Mouse (Mus musculus) lung, embryonic 15.5 days (tissue): ENCODE measurements around the gene Speg. TPM values are rescaled to one million over a fixed set of nuclear protein-coding genes. Genes with fewer than 3 reads are reported as not detected.

Experiments used
- ATAC-seq: fragments of 200-750 bp; cut with Nextera tagmentation; 2 replicates; pipeline ENCODE4 v1.8.0; 2017; ENCODE audit warnings: moderate number of reproducible peaks, borderline replicate concordance; ENCODE audit not compliant: low FRiP score, low TSS enrichment; ENCODE audit errors: extremely low read depth
- H3K27ac ChIP-seq: fragments of 300-500 bp; sonication (generic); 2 replicates; pipeline ENCODE4 v1.5.1; 2015; ENCODE audit warnings: moderate library complexity, mild to moderate bottlenecking, inconsistent platforms
- H3K27me3 ChIP-seq: fragments of 300-500 bp; sonication (generic); 2 replicates; pipeline ENCODE4 v1.6.1; 2015; ENCODE audit warnings: inconsistent platforms
- H3K36me3 ChIP-seq: fragments of 300-500 bp; sonication (generic); 2 replicates; pipeline ENCODE4 v1.6.1; 2015; ENCODE audit warnings: inconsistent platforms
- H3K4me1 ChIP-seq: fragments of 300-500 bp; sonication (generic); 2 replicates; pipeline ENCODE4 v1.6.1; 2015; ENCODE audit warnings: inconsistent platforms
- H3K4me2 ChIP-seq: fragments of 300-500 bp; sonication (generic); 2 replicates; pipeline ENCODE4 v1.6.1; 2015; ENCODE audit warnings: inconsistent platforms, mild to moderate bottlenecking, moderate library complexity
- H3K4me3 ChIP-seq: fragments of 300-500 bp; sonication (generic); 2 replicates; pipeline ENCODE4 v1.5.1; 2015; ENCODE audit warnings: mild to moderate bottlenecking, inconsistent platforms
- H3K9ac ChIP-seq: fragments of 300-500 bp; sonication (generic); 2 replicates; pipeline ENCODE4 v1.6.1; 2015; ENCODE audit warnings: inconsistent platforms
- H3K9me3 ChIP-seq: fragments of 300-500 bp; sonication (generic); 2 replicates; pipeline ENCODE4 v1.6.1; 2016; ENCODE audit warnings: inconsistent platforms
- WGBS: fragments of 180-500 bp; shearing (Covaris S2); methylation state at CpG from one replicate; pipeline ENCODE4 v1.1.7; 2015; 5-methylcytosine and 5-hydroxymethylcytosine counted together
- polyA plus RNA-seq: library from polyadenylated mRNA; unstranded; fragments of >200 nt; fragmentation: Nextera tagmentation; extraction: Ambion mirVana; gene quantifications from 2 replicates; pipeline ENCODE4 v1.2.1, GENCODE M21; 2015

Speg gene
- 41.6 and 42.8 TPM in 2 replicates for polyA plus RNA-seq

DNA sequence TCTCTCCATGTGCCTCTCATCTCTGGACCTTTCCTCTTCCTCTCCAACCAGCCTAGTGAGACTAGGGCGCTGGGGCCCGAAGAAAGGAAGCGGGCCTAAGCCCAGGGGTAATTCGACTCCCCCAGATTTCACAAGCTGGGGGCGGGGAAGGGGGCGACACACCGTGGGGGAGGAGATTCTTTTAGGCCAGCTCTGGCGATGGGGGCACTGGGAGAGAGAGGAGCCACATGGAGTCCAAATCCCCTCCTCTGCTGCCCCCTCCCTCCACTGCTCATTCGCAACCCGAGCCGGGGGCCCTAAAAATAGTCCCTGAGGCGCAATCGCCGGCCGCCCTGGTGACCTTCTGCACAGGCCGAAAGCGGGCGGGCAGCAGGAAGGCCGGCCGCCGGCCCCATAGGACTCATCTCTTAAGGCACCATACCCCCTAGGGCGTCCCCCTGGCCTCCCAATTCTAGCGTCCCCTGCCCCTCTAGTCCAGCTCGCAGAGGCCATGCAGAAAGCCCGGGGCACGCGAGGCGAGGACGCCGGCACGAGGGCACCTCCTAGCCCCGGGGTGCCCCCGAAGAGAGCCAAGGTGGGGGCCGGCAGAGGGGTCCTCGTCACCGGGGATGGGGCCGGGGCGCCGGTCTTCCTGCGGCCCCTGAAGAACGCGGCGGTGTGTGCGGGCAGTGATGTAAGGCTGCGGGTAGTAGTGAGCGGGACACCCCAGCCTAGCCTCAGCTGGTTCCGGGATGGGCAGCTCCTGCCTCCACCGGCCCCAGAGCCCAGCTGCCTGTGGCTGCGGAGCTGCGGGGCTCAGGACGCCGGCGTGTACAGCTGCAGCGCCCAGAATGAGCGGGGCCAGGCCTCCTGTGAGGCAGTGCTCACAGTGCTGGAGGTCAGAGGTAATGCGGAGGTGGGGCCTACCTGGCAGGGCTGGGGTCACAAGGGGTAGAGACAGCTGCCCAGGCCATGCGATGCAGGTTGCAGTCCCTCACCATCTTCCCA is at the start of gene Speg:
Gene Speg, plus strand, starts transcription at position 348 of the 987 bp plus-strand sequence.
- Histone ChIP-seq H3K9me3 (no peaks in the 10 kb centered on the region), H3K36me3 (no peaks in the 10 kb centered on the region), H3K9ac (peak within 1 kb of the TSS; percentile 29; the same call in 1 of the 2 replicates), H3K4me2 (peak within 1 kb of the TSS; percentile 59), H3K27me3 (peaks cover 40% of the 10 kb centered on the region), H3K4me3 (peak within 1 kb of the TSS; percentile 18; the same call in 1 of the 2 replicates), H3K4me1 (peaks cover 12% of the 10 kb centered on the region), H3K27ac (no peak within 1 kb of the TSS)
- WGBS: 9% methylated on average over 56 of the region's 57 CpGs
- ATAC-seq: peak; percentile 44

DNA sequence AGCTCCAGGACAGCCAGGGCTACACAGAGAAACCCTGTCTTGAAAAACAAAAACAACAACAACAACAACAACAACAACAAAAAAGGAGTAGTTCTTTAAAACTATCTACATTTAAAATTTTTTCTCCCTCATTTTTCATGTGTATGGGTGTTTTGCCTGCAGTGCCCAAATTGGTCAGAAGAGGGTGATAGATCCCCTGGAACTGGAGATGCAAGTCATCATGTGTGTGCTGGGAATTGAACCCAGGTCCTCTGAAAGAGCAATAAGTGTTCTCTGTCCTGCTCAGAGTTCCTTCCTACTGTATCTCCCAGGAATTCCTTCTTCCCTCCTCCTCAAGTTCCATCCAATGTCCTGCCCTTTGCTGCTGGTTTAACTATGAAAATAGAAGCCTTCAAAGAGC is 47.6 kb upstream of the Speg start:
- Histone ChIP-seq H3K27ac (no peak overlapping the region), H3K9ac (no peak overlapping the region), H3K36me3 (no peaks in the 10 kb centered on the region), H3K4me2 (no peak overlapping the region), H3K9me3 (no peaks in the 10 kb centered on the region), H3K4me3 (no peak overlapping the region), H3K27me3 (no peaks in the 10 kb centered on the region), H3K4me1 (no peaks in the 10 kb centered on the region)
- ATAC-seq: no peak

DNA sequence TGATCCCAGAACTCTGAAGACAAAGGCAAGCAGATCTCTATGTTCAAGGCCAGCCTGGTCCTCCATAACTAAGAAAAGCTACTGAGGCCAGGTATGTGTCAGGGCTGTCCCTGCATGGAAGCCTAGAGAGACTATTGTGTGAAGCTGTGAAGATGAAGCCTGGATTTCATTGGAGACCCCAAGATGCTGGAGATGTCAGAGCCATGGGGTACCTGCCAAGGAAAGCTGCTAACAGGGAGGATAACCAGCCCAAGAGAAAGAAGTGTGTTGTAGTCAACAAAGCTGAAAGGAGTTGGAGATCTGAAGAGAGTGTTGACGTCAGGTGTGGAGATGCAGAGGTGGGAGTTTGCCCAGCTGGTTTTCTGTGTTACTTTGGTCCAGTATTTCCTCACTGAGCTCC is 43.8 kb upstream of the Speg start:
- Histone ChIP-seq H3K9me3 (no peaks in the 10 kb centered on the region), H3K4me2 (no peak overlapping the region), H3K4me3 (no peak overlapping the region), H3K27me3 (no peaks in the 10 kb centered on the region), H3K27ac (no peak overlapping the region), H3K4me1 (no peaks in the 10 kb centered on the region), H3K9ac (no peak overlapping the region), H3K36me3 (no peaks in the 10 kb centered on the region)
- no peak for ATAC-seq
- 68% methylated on average over 1 of the region's 1 CpGs for WGBS

DNA sequence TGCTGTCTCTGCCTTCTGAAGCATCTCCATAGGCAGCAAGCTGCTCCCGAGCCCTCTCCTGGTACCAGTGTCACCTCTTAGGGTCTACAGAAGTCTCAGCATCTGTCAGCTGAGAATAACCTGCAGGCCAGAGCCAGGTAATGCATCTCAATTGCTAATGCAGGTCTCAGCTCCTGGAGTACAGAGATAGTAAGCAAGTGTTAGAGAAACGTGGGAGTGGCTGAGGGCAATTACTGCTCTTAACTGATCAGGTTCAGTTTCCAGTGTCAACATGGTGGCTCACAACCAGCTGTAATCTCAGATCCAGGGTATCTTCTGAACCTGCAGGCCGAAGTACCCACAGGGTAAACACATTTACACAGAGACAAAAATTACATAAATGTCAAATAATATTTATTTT is 38.6 kb upstream of the Speg start:
- Histone ChIP-seq H3K9me3 (no peaks in the 10 kb centered on the region), H3K4me1 (peaks cover 30% of the 10 kb centered on the region), H3K4me3 (no peak overlapping the region), H3K27ac (no peak overlapping the region), H3K27me3 (0 out of 2 replicates have a peak, but pooled peaks cover 4% of the 10 kb centered on the region), H3K4me2 (no peak overlapping the region), H3K9ac (no peak overlapping the region), H3K36me3 (no peaks in the 10 kb centered on the region)
- 55% methylated on average over 3 of the region's 3 CpGs for WGBS
- no peak for ATAC-seq

DNA sequence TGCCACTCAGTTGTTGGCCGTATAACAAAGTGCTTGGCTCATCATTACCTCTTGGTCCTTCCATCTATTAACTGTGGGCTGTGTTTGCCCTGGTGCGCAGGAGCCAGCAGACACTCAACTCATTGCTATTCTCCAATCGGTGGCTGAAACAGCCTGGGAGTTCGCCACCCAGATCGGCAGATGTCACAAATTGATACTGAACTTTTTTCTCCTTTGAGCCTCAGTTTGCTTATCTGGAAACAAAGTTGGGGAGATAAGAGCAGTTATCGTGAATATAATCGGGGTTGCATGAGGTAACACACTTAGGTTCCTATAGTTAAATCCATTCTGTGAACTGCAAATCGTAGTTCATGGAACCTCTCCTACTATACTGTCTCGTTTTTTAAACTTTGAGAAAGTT is 38.0 kb upstream of the Speg start:
- Histone ChIP-seq H3K36me3 (no peaks in the 10 kb centered on the region), H3K9me3 (no peaks in the 10 kb centered on the region), H3K27ac (peak overlapping the region; percentile 79; the same call in 1 of the 2 replicates), H3K4me3 (no peak overlapping the region), H3K9ac (no peak overlapping the region), H3K4me2 (no peak overlapping the region), H3K4me1 (peaks cover 30% of the 10 kb centered on the region), H3K27me3 (0 out of 2 replicates have a peak, but pooled peaks cover 4% of the 10 kb centered on the region)
- 40% methylated on average over 9 of the region's 9 CpGs for WGBS
- ATAC-seq: no peak

DNA sequence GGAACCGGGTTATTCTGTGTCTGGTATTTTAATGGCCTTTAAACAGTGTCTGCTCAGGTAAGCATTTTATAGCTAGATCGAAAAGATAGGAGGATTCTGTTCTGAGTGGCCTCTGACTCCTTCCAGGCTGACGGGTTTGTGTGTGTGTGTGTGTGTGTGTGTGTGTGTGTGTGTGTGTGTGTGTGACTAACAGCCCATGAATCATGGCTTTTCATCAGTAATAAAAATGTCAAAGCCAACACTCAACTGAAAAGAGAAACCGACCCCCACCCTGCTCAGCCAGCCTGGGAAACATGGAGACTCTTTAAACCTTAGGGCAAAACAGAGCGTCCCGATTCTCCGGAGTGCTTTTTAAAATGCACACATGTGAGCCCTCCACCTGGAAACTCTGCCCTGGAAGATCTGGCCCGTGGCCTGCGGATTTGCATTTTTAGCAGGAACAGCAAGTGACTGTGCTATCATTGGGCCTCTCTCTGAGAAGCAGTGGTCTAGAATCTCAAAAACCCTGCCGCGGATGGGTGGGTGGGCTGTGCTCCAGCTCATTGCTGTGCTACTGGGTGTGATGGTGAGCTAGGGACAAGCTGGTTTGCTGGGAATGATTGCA is 36.9 kb upstream of the Speg start:
- 10% methylated on average over 11 of the region's 11 CpGs for WGBS
- Histone ChIP-seq H3K27ac (peak overlapping the region; percentile 79), H3K4me1 (peaks cover 30% of the 10 kb centered on the region)

DNA sequence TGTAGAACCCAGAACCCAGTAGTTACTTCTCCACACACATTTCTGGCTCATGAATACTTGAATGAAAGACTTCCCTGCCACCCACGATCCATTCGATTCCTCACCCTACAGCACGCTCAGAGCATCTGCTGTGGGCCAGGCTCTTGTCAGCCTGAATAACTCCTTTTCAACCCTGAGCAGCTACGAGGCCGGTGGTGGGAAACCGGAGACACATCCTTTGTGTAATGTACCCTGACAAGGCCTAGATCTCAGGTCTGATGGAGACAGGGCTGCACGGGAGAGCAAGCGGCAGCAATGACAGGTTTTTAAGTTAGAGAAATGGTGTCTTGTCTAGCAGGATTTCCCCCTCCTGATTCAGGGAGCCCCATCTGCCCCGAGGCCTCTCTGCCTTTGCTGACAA is 35.8 kb upstream of the Speg start:
- H3K4me1 ChIP-seq: peaks cover 41% of the 10 kb centered on the region
- no peak overlapping the region for H3K4me3 ChIP-seq
- no peak for ATAC-seq
- 0 out of 2 replicates have a peak, but pooled peaks cover 4% of the 10 kb centered on the region for H3K27me3 ChIP-seq
- no peaks in the 10 kb centered on the region for H3K36me3 ChIP-seq
- WGBS: 46% methylated on average over 9 of the region's 9 CpGs
- 0 out of 2 replicates have a peak overlapping the region, but pooled peaks have one; percentile 2 for H3K9ac ChIP-seq
- H3K4me2 ChIP-seq: no peak overlapping the region
- no peaks in the 10 kb centered on the region for H3K9me3 ChIP-seq
- H3K27ac ChIP-seq: no peak overlapping the region

More for the DNA sequence above, 36.9 kb upstream of the Speg start:
- Histone ChIP-seq H3K36me3 (no peaks in the 10 kb centered on the region), H3K4me2 (peak overlapping the region; percentile 41), H3K4me3 (no peak overlapping the region), H3K27me3 (0 out of 2 replicates have a peak, but pooled peaks cover 4% of the 10 kb centered on the region), H3K9me3 (no peaks in the 10 kb centered on the region), H3K9ac (0 out of 2 replicates have a peak overlapping the region, but pooled peaks have one; percentile 4)
- ATAC-seq: peak; percentile 53; the same call in 1 of the 2 replicates

DNA sequence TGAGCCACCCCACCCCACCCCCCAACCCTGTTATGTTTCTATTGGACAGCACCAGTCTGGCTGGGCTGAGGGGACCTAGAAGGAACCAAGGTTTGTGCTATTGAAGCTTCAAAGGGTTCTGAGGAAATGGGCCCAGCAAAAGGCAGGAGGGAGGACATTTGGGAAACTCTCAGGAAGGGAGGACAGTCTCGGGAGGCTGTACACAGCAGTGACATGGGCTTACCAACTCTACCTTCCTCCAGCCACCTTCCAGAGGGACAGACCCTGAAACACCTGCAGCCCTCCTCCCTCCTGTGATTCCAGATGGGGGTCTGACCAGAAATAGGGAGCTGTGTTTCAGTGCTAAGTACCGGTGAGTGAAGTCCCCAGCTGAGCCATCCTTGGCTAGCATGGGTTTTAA is 34.6 kb upstream of the Speg start:
- no peak overlapping the region for H3K9ac ChIP-seq
- H3K36me3 ChIP-seq: no peaks in the 10 kb centered on the region
- 66% methylated on average over 2 of the region's 2 CpGs for WGBS
- no peaks in the 10 kb centered on the region for H3K9me3 ChIP-seq
- H3K27me3 ChIP-seq: 0 out of 2 replicates have a peak, but pooled peaks cover 4% of the 10 kb centered on the region
- H3K4me1 ChIP-seq: peaks cover 52% of the 10 kb centered on the region
- no peak overlapping the region for H3K27ac ChIP-seq
- H3K4me3 ChIP-seq: no peak overlapping the region
- H3K4me2 ChIP-seq: no peak overlapping the region
- ATAC-seq: no peak

DNA sequence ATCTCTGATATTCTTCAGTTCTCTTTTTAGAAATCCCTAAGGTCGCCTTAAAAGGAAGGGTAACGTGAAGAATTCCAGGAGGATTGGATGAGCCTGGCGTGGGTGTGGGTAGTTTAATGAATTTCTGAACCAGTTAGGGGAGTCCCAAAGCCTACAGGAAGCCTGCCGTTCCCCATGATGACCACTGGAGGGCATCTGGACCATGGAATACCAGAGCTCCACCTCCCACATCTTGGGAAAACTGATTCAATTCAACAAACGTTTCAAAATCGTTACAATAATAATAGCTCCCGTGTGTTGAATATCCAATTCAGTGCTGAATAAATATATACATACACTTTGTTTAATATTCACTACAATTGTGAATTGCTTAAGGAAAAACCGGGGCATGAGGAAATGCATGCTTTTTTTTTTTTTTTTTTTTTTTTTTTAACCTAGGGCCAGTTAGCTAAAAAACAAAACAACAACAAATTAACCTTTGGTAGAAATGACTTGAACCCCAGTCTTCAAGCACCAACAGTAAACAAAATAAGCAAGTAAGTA is 32.2 kb upstream of the Speg start:
- H3K9ac ChIP-seq: no peak overlapping the region
- no peak overlapping the region for H3K4me2 ChIP-seq
- no peak overlapping the region for H3K4me3 ChIP-seq
- peaks cover 47% of the 10 kb centered on the region for H3K4me1 ChIP-seq
- H3K27me3 ChIP-seq: 0 out of 2 replicates have a peak, but pooled peaks cover 4% of the 10 kb centered on the region
- H3K27ac ChIP-seq: no peak overlapping the region
- H3K36me3 ChIP-seq: no peaks in the 10 kb centered on the region
- WGBS: under 1% methylated on average over 8 of the region's 8 CpGs
- ATAC-seq: no peak
- H3K9me3 ChIP-seq: no peaks in the 10 kb centered on the region

DNA sequence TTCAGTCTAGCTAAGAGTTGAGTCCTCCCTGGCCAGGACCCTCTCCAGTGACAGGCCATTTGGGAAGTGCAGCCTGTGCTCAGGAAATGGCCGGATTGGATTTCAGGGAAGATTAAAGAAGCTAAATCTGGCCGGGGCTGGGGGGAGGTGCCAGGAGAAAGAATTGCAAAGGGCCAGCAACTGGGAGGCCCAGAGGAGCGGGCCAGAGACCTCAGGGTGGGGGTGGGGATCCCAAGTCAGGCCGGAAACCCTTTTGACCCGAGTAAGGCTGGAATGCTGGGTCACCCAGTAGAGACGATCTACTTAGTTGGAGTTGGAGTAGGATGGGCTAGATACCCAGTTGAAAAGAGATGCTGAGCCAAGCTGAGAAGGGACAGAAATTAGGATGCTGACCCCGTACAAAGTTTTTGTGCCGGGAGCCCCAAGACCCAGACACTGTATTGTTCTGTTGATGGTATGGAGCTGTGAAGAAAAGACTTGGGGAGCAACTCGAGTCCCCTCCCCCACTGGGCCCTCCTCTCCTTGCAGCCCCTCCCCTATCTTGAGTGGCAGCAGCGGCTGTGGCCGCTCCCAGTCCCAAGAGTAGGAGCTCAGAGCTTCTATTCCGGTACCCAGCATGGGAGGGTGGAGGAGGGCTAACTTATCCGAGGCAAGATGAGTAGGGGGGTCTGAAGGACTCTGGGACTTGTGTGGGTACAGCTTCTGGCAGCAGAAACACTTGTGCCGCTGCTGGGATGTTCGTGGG is 30.6 kb upstream of the Speg start:
- H3K9me3 ChIP-seq: no peaks in the 10 kb centered on the region
- no peaks in the 10 kb centered on the region for H3K36me3 ChIP-seq
- 0 out of 2 replicates have a peak, but pooled peaks cover 4% of the 10 kb centered on the region for H3K27me3 ChIP-seq
- H3K4me1 ChIP-seq: peaks cover 35% of the 10 kb centered on the region
- H3K9ac ChIP-seq: no peak overlapping the region
- H3K4me3 ChIP-seq: no peak overlapping the region
- peak overlapping the region; percentile 78 for H3K27ac ChIP-seq
- peak; percentile 68 for ATAC-seq
- peak overlapping the region; percentile 16; the same call in 1 of the 2 replicates for H3K4me2 ChIP-seq
- WGBS: 5% methylated on average over 15 of the region's 15 CpGs
